Mouse (Mus musculus): Measurements from ENCODE around the gene Olfr836. TPM values are rescaled to one million over a fixed set of nuclear protein-coding genes. Genes with fewer than 3 reads are reported as not detected.
A peak's percentile ranks its signal among the peaks of the same experiment; 100 is the strongest.
"Not testable (repeated sequence)": the region's sequence is repeated elsewhere in the genome, so short reads cannot be mapped to it uniquely, and the experiment has no call there.

Olfr836 gene
- total RNA-seq (2012; rRNA removed) (0.03 TPM in 1 of 2 replicates, not detected in the other), polyA plus RNA-seq (2012; ENCODE audit: insufficient read depth in 1 of 2, insufficient read length in 2 of 2, low read depth in 1 of 2, low replicate concordance in 2 of 2, missing spikeins in 1 of 2) (not detected)

DNA sequence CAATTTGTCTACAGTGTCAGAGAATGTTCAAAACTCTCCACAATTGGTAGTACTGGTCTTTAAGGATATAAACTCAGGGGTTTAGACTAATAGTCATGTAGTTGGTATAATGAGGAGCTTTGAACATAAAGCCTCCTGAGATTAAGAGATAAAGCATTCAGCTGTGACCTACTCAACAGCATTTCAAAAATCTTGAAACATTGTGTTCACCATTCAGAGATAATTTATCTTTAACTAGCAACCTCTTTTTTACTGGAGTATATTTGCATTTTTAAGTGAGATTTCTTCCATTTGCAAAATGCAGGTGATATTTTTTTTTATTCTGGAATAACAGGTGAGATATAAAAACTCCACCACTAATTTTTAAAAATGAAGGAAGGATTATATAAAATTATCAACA lies at the start of gene Olfr836:
Gene Olfr836 (plus strand): TSS at position 301 of the 400 bp plus-strand sequence.
- H3K27ac ChIP-seq (ENCODE audit: control insufficient read depth, low read depth, low read length), result no peak within 1 kb of the TSS
- no peaks in the 10 kb centered on the region for H3K36me3 ChIP-seq (ENCODE audit: control insufficient read depth in 1 of 2, insufficient read depth in 2 of 2, low read length in 2 of 2)
- H3K79me2 ChIP-seq (ENCODE audit: control insufficient read depth, insufficient read depth, low read length, poor library complexity), result no peaks in the 10 kb centered on the region
- H3K4me3 ChIP-seq (ENCODE audit: control insufficient read depth in 1 of 2, insufficient read depth in 1 of 2, low read depth in 2 of 2, low read length in 2 of 2), result no peak within 1 kb of the TSS
- no peaks in the 10 kb centered on the region for H3K9me3 ChIP-seq (replicated peaks; ENCODE audit: insufficient read depth, low read length)
- H3K27me3 ChIP-seq (ENCODE audit: control insufficient read depth in 1 of 2, insufficient read depth in 2 of 2, low read length in 2 of 2), result no peaks in the 10 kb centered on the region
- no peak within 1 kb of the TSS for H3K9ac ChIP-seq (ENCODE audit: control insufficient read depth, low read depth, low read length, poor library complexity, severe bottlenecking)
- TF ChIP-seq MAZ (IDR thresholded peaks at IDR 0.05; ENCODE audit: low read depth, low read length), result no peak
- no peak for TF ChIP-seq MEF2A (IDR thresholded peaks at IDR 0.05; ENCODE audit: extremely low read depth, insufficient replicate concordance, low read depth, low read length, poor library complexity, severe bottlenecking)
- no peak for TF ChIP-seq POLR2AphosphoS2 (IDR thresholded peaks at IDR 0.05; ENCODE audit: low read length)
- no peak for TF ChIP-seq CTCF (IDR thresholded peaks at IDR 0.05 in 2 of 3, conservative IDR thresholded peaks at IDR 0.05 in 1 of 3; ENCODE audit: control insufficient read depth in 1 of 3, insufficient read depth in 1 of 3, low read depth in 2 of 3, low read length in 3 of 3, poor library complexity in 1 of 3, severe bottlenecking in 1 of 3)
- no peak for TF ChIP-seq TAL1 (IDR thresholded peaks at IDR 0.05; ENCODE audit: low read length)
- no peak for TF ChIP-seq HCFC1 (IDR thresholded peaks at IDR 0.05; ENCODE audit: low read depth, low read length)
- no peak for TF ChIP-seq SMC3 (IDR thresholded peaks at IDR 0.05; ENCODE audit: low read depth, low read length)
- TF ChIP-seq MYC (IDR thresholded peaks at IDR 0.05; ENCODE audit: low read depth, low read length), result no peak
- TF ChIP-seq GATA1 (IDR thresholded peaks at IDR 0.05; ENCODE audit: low read depth, low read length), result no peak
- no peak for TF ChIP-seq USF1 (IDR thresholded peaks at IDR 0.05; ENCODE audit: low read depth, low read length)
- no peak for TF ChIP-seq UBTF (IDR thresholded peaks at IDR 0.05; ENCODE audit: borderline replicate concordance, insufficient read depth, low read depth, low read length)
- no peaks in the 10 kb centered on the region for H3K4me1 ChIP-seq (ENCODE audit: control insufficient read depth in 1 of 2, insufficient read depth in 2 of 2, low read length in 2 of 2)
- DNase-seq (ENCODE audit: low read depth, low spot score), result no peak

DNA sequence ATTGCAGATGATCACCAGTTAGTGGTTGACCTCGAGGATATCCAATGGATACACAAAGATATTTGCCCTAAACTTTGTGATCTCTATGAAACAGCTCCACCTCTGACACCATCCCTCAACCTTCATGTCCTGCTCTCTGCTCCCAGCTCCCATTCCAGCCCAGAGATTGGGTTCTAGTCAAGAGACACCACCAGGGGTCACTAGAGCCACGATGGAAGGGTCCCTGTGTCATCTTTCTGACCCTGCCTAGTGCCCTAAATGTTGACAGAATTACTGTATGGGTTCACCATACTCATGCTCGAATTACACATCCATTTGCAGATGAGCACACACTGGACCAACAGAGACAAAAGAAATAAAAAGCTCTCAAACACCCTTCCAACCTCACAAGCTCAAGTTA lies 35.2 kb upstream of the Olfr836 start:
- Histone ChIP-seq H3K79me2 (ENCODE audit: control insufficient read depth, insufficient read depth, low read length, poor library complexity) (no peaks in the 10 kb centered on the region), H3K4me1 (ENCODE audit: control insufficient read depth in 1 of 2, insufficient read depth in 2 of 2, low read length in 2 of 2) (no peaks in the 10 kb centered on the region), H3K4me3 (ENCODE audit: control insufficient read depth in 1 of 2, insufficient read depth in 1 of 2, low read depth in 2 of 2, low read length in 2 of 2) (no peak overlapping the region), H3K9ac (ENCODE audit: control insufficient read depth, low read depth, low read length, poor library complexity, severe bottlenecking) (no peak overlapping the region), H3K27me3 (ENCODE audit: control insufficient read depth in 1 of 2, insufficient read depth in 2 of 2, low read length in 2 of 2) (no peaks in the 10 kb centered on the region; a peak in 1 of 4 replicates), H3K9me3 (replicated peaks; ENCODE audit: insufficient read depth, low read length) (peaks cover 2% of the 10 kb centered on the region; the same call in 1 of the 2 replicates), H3K27ac (ENCODE audit: control insufficient read depth, low read depth, low read length) (no peak overlapping the region), H3K36me3 (ENCODE audit: control insufficient read depth in 1 of 2, insufficient read depth in 2 of 2, low read length in 2 of 2) (no peaks in the 10 kb centered on the region)
- TF ChIP-seq UBTF (IDR thresholded peaks at IDR 0.05; ENCODE audit: borderline replicate concordance, insufficient read depth, low read depth, low read length) (no peak), USF2 (IDR thresholded peaks at IDR 0.05; ENCODE audit: borderline replicate concordance in 1 of 2, insufficient read depth in 1 of 2, low read depth in 1 of 2, low read length in 2 of 2) (no peak), EP300 (IDR thresholded peaks at IDR 0.05; ENCODE audit: low read depth in 1 of 2, low read length in 2 of 2) (no peak), CTCF (IDR thresholded peaks at IDR 0.05 in 2 of 3, conservative IDR thresholded peaks at IDR 0.05 in 1 of 3; ENCODE audit: control insufficient read depth in 1 of 3, insufficient read depth in 1 of 3, low read depth in 2 of 3, low read length in 3 of 3, poor library complexity in 1 of 3, severe bottlenecking in 1 of 3) (peak; percentile 12 to 45 (median 35); a peak in 4 of 6 replicates), E2F4 (IDR thresholded peaks at IDR 0.05; ENCODE audit: borderline replicate concordance, low read depth, low read length) (no peak), KAT2A (conservative IDR thresholded peaks at IDR 0.05; ENCODE audit: low read depth, low read length) (no peak), BHLHE40 (IDR thresholded peaks at IDR 0.05; ENCODE audit: borderline replicate concordance, low read depth, low read length) (no peak), RAD21 (IDR thresholded peaks at IDR 0.05; ENCODE audit: low read depth, low read length) (peak; percentile 39), SMC3 (IDR thresholded peaks at IDR 0.05; ENCODE audit: low read depth, low read length) (peak; percentile 33), JUND (IDR thresholded peaks at IDR 0.05; ENCODE audit: low read depth, low read length) (no peak)
- DNase-seq (ENCODE audit: low read depth, low spot score), result peak; percentile 15

DNA sequence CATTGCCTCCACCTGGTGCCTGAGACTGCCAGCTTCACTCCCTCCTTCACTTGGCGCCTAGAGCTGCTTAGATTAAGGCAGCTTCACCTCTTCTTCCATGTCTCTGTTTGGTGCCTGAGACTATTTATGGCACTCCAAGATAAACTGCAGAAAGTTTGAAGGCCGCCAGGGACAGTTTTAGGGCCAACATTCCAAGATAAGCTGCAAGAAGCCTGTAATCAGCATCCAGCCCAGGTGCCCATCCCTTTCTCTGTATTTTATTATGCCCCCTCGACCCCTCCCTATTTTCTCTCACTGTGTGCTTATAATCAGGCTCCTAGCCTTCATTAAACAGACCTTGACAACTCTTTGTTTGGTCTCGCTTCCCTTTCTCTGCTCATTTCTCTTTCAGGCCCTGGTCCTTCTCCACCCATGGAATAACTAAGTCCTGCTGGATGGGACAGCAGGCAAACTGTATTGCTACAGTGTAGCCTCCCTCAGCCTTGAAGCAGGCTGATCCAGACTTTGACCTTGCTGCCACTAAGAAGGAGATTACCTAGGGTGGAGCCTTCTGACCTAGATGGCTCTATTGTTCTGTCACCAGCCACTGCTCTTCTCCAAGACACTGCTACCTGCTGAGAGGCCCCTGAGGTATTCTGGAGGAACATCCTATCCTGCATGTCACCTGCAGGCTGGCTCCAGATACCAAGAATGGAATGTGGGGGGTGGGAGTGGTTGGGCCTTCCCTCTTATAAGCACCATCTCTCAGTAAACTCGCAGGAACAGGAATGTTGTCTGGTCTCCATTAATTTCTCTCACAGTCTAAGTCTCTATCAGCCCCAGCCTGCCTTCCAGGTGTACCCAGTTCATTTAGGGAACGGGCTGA lies 27.1 kb upstream of the Olfr836 start:
- not testable (repeated sequence) for DNase-seq (ENCODE audit: low read depth, low spot score); H3K27ac ChIP-seq (ENCODE audit: control insufficient read depth, low read depth, low read length); H3K9me3 ChIP-seq (replicated peaks; ENCODE audit: insufficient read depth, low read length); H3K9ac ChIP-seq (ENCODE audit: control insufficient read depth, low read depth, low read length, poor library complexity, severe bottlenecking); H3K4me3 ChIP-seq (ENCODE audit: control insufficient read depth in 1 of 2, insufficient read depth in 1 of 2, low read depth in 2 of 2, low read length in 2 of 2); H3K79me2 ChIP-seq (ENCODE audit: control insufficient read depth, insufficient read depth, low read length, poor library complexity); H3K36me3 ChIP-seq (ENCODE audit: control insufficient read depth in 1 of 2, insufficient read depth in 2 of 2, low read length in 2 of 2); H3K27me3 ChIP-seq (ENCODE audit: control insufficient read depth in 1 of 2, insufficient read depth in 2 of 2, low read length in 2 of 2); H3K4me1 ChIP-seq (ENCODE audit: control insufficient read depth in 1 of 2, insufficient read depth in 2 of 2, low read length in 2 of 2)

All from MEL (cell line).